7 mouse cellular contexts compared by ENCODE assay signal in genomic region chr5:140607836-140608633, GRCm38 (mm10). TPM values are rescaled to one million over a fixed set of nuclear protein-coding genes. Genes with fewer than 3 reads are reported as not detected.
DNase-seq lines count a peak whose midpoint lies in the region; ATAC-seq and TF ChIP-seq lines count a peak whose summit lies in the region.

No protein-coding gene starts in this region.

- H3K9me3 ChIP-seq in embryonic facial prominence, embryonic 14.5 days (ENCODE audit: control insufficient read depth, low read length) = no peaks in the 10 kb centered on the region
- H3K9me3 ChIP-seq in intestine, postnatal 0 days (ENCODE audit: control insufficient read depth) = no peaks in the 10 kb centered on the region
- H3K9me3 ChIP-seq in midbrain, embryonic 15.5 days = no peaks in the 10 kb centered on the region

- peak overlapping the region; percentile 73 for H3K9ac ChIP-seq in embryonic facial prominence, embryonic 14.5 days (ENCODE audit: low read depth, low read length)
- peak overlapping the region; percentile 50 for H3K9ac ChIP-seq in intestine, postnatal 0 days (ENCODE audit: low read depth, low read length)
- peak overlapping the region; percentile 47 for H3K9ac ChIP-seq in midbrain, embryonic 15.5 days

- peaks cover 53% of the 10 kb centered on the region for H3K4me1 ChIP-seq in embryonic facial prominence, embryonic 14.5 days (ENCODE audit: control insufficient read depth, insufficient read depth, low read length)
- H3K4me1 ChIP-seq in intestine, postnatal 0 days (replicated peaks; ENCODE audit: control insufficient read depth, insufficient read depth, low read length) = peaks cover 12% of the 10 kb centered on the region
- peaks cover 55% of the 10 kb centered on the region for H3K4me1 ChIP-seq in midbrain, embryonic 15.5 days

- H3K4me3 ChIP-seq in embryonic facial prominence, embryonic 14.5 days (ENCODE audit: low read depth, low read length) = peak overlapping the region; percentile 64
- peak overlapping the region; percentile 60 for H3K4me3 ChIP-seq in intestine, postnatal 0 days (ENCODE audit: low read depth, low read length)
- peak overlapping the region; percentile 49 for H3K4me3 ChIP-seq in midbrain, embryonic 15.5 days

- peaks cover 8% of the 10 kb centered on the region; the same call in 1 of the 2 replicates for H3K36me3 ChIP-seq in embryonic facial prominence, embryonic 14.5 days (ENCODE audit: control insufficient read depth, insufficient read depth, low read length)
- peaks cover 3% of the 10 kb centered on the region; the same call in 1 of the 2 replicates for H3K36me3 ChIP-seq in intestine, postnatal 0 days (ENCODE audit: control insufficient read depth, insufficient read depth)
- no peaks in the 10 kb centered on the region for H3K36me3 ChIP-seq in midbrain, embryonic 15.5 days (replicated peaks)

- ATAC-seq in embryonic facial prominence, embryonic 14.5 days (ENCODE audit: low read depth) = no peak
- ATAC-seq in intestine, postnatal 0 days = no peak
- ATAC-seq in midbrain, embryonic 15.5 days (replicated peaks) = no peak

- under 1% methylated on average over 16 of the region's 17 CpGs for WGBS in embryonic facial prominence, embryonic 14.5 days
- WGBS in intestine, postnatal 0 days = 2% methylated on average over 16 of the region's 17 CpGs
- under 1% methylated on average over 17 of the region's 17 CpGs for WGBS in midbrain, embryonic 15.5 days

- intact Hi-C loops in gastrocnemius, postnatal 14 days (cut with DNase I; ENCODE audit: low total_unique reads) = no loop called here

- no peak; the same call in 1 of the 2 replicates for TF ChIP-seq CTCF in intestine, postnatal 0 days (IDR thresholded peaks at IDR 0.05; ENCODE audit: low read depth)

- H3K27ac ChIP-seq in embryonic facial prominence, embryonic 14.5 days (replicated peaks; ENCODE audit: low read depth, low read length) = peak overlapping the region; percentile 88
- H3K27ac ChIP-seq in intestine, postnatal 0 days (ENCODE audit: low read depth, low read length) = peak overlapping the region; percentile 57
- H3K27ac ChIP-seq in midbrain, embryonic 15.5 days = peak overlapping the region; percentile 81

- DNase-seq in thymus, postnatal 4 days = peak; percentile 41
- DNase-seq in thymus, postnatal 36 days = no peak
- DNase-seq in embryonic facial prominence, embryonic 14.5 days (ENCODE audit: low spot score) = peak; percentile 50
- no peak for DNase-seq in gastrocnemius, postnatal 14 days
- no peak for DNase-seq in adrenal gland, postnatal 36 days

- peaks cover 42% of the 10 kb centered on the region for H3K27me3 ChIP-seq in embryonic facial prominence, embryonic 14.5 days (replicated peaks; ENCODE audit: control insufficient read depth, insufficient read depth, low read length)
- peaks cover 9% of the 10 kb centered on the region for H3K27me3 ChIP-seq in intestine, postnatal 0 days (replicated peaks; ENCODE audit: control insufficient read depth, insufficient read depth, low read length)
- peaks cover 9% of the 10 kb centered on the region for H3K27me3 ChIP-seq in midbrain, embryonic 15.5 days (replicated peaks)

- peak overlapping the region; percentile 79 for H3K4me2 ChIP-seq in embryonic facial prominence, embryonic 14.5 days (ENCODE audit: low read depth, low read length)
- peak overlapping the region; percentile 89 for H3K4me2 ChIP-seq in intestine, postnatal 0 days (replicated peaks; ENCODE audit: low read depth)
- peak overlapping the region; percentile 89 for H3K4me2 ChIP-seq in midbrain, embryonic 15.5 days

RNA-seq across cellular contexts. Expression of gene Lfng, which starts 0.9 kb away (rescaled TPM):
- 24.6 and 27.9 TPM in 2 replicates for polyA plus RNA-seq in embryonic facial prominence, embryonic 14.5 days (2014; fragmentation: Nextera tagmentation; extraction: Ambion mirVana)
- polyA plus RNA-seq in intestine, postnatal 0 days (2015; fragmentation: Nextera tagmentation; extraction: Ambion mirVana) = 7.1 and 7.3 TPM in 2 replicates
- polyA plus RNA-seq in midbrain, embryonic 15.5 days (2015; fragmentation: Nextera tagmentation; extraction: Ambion mirVana) = 20.4 and 21.8 TPM in 2 replicates
- total RNA-seq in gastrocnemius, postnatal 14 days (2021) = 1 to 10 TPM; 5.6 to 9.8 TPM
- total RNA-seq in adrenal gland, postnatal 36 days (2021) = 10 to 100 TPM in 1 of 2 experiments, 1 to 10 TPM in 1; 9.6 to 12.7 TPM

RNA-seq across cellular contexts. Expression of gene Ttyh3, which starts 40.8 kb away (rescaled TPM):
- 47.5 and 50.5 TPM in 2 replicates for polyA plus RNA-seq in embryonic facial prominence, embryonic 14.5 days (2014; fragmentation: Nextera tagmentation; extraction: Ambion mirVana)
- polyA plus RNA-seq in intestine, postnatal 0 days (2015; fragmentation: Nextera tagmentation; extraction: Ambion mirVana) = 21.4 and 23.6 TPM in 2 replicates
- 80.3 and 84.2 TPM in 2 replicates for polyA plus RNA-seq in midbrain, embryonic 15.5 days (2015; fragmentation: Nextera tagmentation; extraction: Ambion mirVana)
- 10 to 100 TPM; 16.9 to 22.5 TPM for total RNA-seq in gastrocnemius, postnatal 14 days (2021)
- 100 to 1,000 TPM in 1 of 2 experiments, 10 to 100 TPM in 1; 42.4 to 108 TPM for total RNA-seq in adrenal gland, postnatal 36 days (2021)

RNA-seq across cellular contexts. Expression of gene Grifin, which starts 43.2 kb away (rescaled TPM):
- not detected in 2 replicates for polyA plus RNA-seq in embryonic facial prominence, embryonic 14.5 days (2014; fragmentation: Nextera tagmentation; extraction: Ambion mirVana)
- polyA plus RNA-seq in intestine, postnatal 0 days (2015; fragmentation: Nextera tagmentation; extraction: Ambion mirVana) = 1.1 and 1.5 TPM in 2 replicates
- polyA plus RNA-seq in midbrain, embryonic 15.5 days (2015; fragmentation: Nextera tagmentation; extraction: Ambion mirVana) = 0.41 TPM in 1 of 2 replicates, not detected in the other
- not detected for total RNA-seq in gastrocnemius, postnatal 14 days (2021)
- not detected for total RNA-seq in adrenal gland, postnatal 36 days (2021)

Comparison
In these comparisons a context has a peak if more than half of its experiments do, and no peak if none do; other contexts are left out.
1. DNase-seq: peak in thymus, postnatal 4 days (single experiment) and embryonic facial prominence, embryonic 14.5 days (single experiment); none in thymus, postnatal 36 days (0 of 2), gastrocnemius, postnatal 14 days (single experiment) and adrenal gland, postnatal 36 days (0 of 2).
2. Peak in every context shown above with its lines, with median percentiles within 50 percentile points of each other: H3K27ac ChIP-seq, H3K4me2 ChIP-seq, H3K4me3 ChIP-seq and H3K9ac ChIP-seq.